Mouse (Mus musculus) kidney, postnatal 4 days (tissue): ENCODE measurements at regions not wholly inside any gene's neighbourhood (a gene's known extent, or its start where the extent isn't known, plus 50 kb on each side); places are given as distances from the start of the nearest gene placed in this dataset.

Experiments used
- DNase-seq, 2 experiments: peaks; one replicate each; pipeline ENCODE4 v3.0.0; 2021; ENCODE audit warnings: mixed read lengths in 2 of 2

- peak; percentile 93 to 94 for DNase-seq
Measured at GRCm38 (mm10) chr13:73160289-73160688, 100.0 kb upstream of the Irx4 start.

GRCm38 (mm10) chr13:73170301-73170700 lies 90.0 kb upstream of the Irx4 start:
- no peak for DNase-seq

- DNase-seq = no peak
Measured at GRCm38 (mm10) chr13:73207931-73208448, 52.3 kb upstream of the Irx4 start.
